Mouse (Mus musculus) embryonic stem cell, embryonic (primary cell): ENCODE measurements at regions not wholly inside any gene's neighbourhood (a gene's known extent, or its start where the extent isn't known, plus 50 kb on each side); places are given as distances from the start of the nearest gene placed in this dataset.

Experiments used
- CTCF ChIA-PET, 4 experiments: fragments of 300-600 bp in 2 of 4; fragments of 350-600 bp in 2 of 4; sonication (Branson Sonifier 250); formaldehyde crosslinking; loops; one replicate each; lab custom pipeline; 2022; ENCODE audit warnings: inconsistent platforms in 2 of 4; lab: Charles Lee
- POLR2A ChIA-PET, 4 experiments: fragments of 300-600 bp in 2 of 4; fragments of 350-600 bp in 2 of 4; sonication (Branson Sonifier 250); formaldehyde crosslinking; loops; one replicate each; lab custom pipeline; 2022; ENCODE audit warnings: antibody characterized with exemption in 4 of 4, inconsistent platforms in 1 of 4; lab: Charles Lee

DNA sequence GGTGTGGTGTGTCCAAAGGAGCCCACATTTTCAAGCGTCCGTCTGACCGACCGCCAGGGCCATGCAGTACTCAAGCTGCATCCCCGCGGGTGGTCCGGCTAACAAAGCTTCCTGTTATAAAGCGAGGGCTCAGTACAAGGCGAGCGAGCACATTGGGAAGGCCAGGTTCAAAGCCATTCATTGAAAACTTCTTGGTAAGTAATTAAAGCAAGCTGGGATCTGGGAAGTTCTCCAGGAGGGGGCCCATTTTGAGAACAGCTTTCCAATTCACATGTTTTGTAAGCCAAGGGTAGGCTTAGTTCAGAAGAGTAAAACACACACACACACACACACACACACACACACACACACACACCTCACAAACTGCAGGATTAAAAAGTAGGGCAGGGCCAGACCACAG is 57.3 kb upstream of the Prep start:
- ChIA-PET POLR2A (interaction anchor here in 2 of 4 experiments (0.6 to 1.1 kb wide), 2 partner anchors 8 to 12 kb away, joined by 3 read pairs; no protein-coding TSS in a partner anchor), CTCF (interaction anchor here in 2 of 4 experiments (0.6 to 1.1 kb wide), 2 partner anchors 9 to 756 kb away, joined by 3 to 4 read pairs; no protein-coding TSS in a partner anchor)

DNA sequence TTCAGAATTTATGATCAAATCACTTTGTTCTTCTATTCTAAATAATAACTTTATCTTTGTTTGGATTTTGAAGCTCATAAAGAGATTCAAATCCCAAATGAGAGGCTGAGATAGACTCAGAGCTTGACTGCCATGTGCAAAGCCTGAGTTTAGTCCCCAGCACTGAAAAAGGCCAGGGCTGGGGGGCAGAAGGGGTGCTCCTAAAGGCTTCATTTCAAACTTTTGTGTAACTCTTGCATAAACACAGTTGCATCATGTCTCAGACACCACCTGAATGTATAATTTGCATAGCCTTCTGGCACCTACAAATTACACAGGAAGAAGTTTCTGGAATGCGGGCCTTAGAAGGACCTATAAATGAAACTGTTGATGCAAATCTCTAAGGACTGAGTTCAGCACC is 57.8 kb upstream of the Prep start:
- POLR2A ChIA-PET, result interaction anchor here in 2 of 4 experiments (0.6 to 1.1 kb wide), 2 partner anchors 9 to 12 kb away, joined by 3 read pairs; no protein-coding TSS in a partner anchor

DNA sequence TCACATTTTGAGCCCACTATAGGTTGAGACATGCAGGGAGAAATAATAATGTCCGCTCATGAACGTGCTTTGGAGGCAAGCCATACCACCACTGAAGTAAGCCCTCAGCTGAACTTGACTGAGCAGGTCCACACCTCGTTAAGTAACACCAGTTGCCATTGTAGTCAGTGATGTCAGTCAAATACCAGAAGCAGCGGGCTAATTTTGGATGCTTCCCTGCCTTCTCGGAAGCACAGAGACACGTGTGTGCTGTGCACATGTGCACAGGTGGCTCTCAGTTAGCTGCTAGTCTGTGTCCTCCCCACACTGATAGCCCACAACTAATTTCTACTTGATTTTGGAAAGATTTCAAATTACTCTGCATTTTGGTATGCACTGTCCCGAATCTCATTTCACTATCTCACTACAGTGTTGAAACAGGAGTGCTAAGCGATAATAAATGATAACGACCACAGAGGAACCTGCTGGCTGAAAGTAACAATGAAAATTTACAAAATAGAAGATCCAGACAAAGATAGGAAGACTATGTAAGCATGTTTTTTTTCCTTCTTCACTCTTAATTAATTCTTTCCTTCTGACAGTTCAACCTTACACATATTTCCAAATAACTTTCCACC is 62.9 kb upstream of the Prep start:
- CTCF ChIA-PET, result no interaction called here
- POLR2A ChIA-PET, result interaction anchor here in 2 of 4 experiments (0.6 to 1.3 kb wide), 2 partner anchors 70 to 86 kb away, joined by 3 to 12 read pairs; no protein-coding TSS in a partner anchor

More for the DNA sequence above, 57.8 kb upstream of the Prep start:
- CTCF ChIA-PET, result interaction anchor here in 2 of 4 experiments (0.6 to 1.1 kb wide), 2 partner anchors 9 to 755 kb away, joined by 3 to 4 read pairs; no protein-coding TSS in a partner anchor

GRCm38 (mm10) chr10:45003344-45003681 is 63.7 kb upstream of the Prep start:
- ChIA-PET CTCF (no interaction called here), POLR2A (no interaction called here)

DNA sequence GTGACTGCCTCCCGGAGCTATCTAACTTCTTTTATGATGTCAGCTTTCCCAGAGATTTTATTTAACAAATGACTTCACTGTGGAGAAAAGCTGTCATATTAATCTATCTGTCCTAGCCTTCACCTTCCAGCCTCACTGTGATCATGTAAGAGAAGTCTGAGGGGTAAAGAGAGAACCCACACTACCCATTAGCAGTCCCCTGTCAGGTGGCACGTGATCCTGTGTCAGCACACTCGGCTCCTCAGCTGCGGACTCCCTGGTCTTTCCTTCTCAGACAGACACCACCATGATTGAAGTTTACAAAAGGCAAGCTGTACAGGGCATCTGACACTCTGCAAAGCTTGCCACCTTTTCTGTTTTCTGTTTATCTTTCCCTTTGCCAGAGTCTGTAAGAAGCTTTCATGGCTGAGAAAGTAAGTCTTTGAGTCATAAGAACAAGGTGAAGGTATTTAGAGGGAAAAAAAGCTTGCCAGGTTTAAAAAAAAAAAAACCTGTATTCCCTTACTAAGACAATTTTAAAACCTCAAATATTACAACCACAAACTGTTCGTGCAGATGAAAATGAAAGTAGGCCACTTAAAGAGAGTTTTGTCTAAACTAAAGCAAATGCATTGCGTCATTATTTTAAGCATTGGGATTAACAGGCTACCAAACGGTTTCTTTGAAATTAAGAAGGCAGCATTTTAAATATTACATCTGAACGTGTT is 64.2 kb upstream of the Prep start:
- ChIA-PET POLR2A (no interaction called here), CTCF (interaction anchor here in 3 of 4 experiments (0.6 to 0.7 kb wide), 3 partner anchors 267 to 663 kb away, joined by 3 to 7 read pairs (median 6); no protein-coding TSS in a partner anchor)

GRCm38 (mm10) chr10:45000873-45001859 is 65.8 kb upstream of the Prep start:
- ChIA-PET CTCF (interaction anchor here in 3 of 4 experiments (0.7 to 1.4 kb wide), 4 partner anchors 8 to 702 kb away, joined by 3 to 9 read pairs (median 4); no protein-coding TSS in a partner anchor), POLR2A (interaction anchor here in 2 of 4 experiments (1.5 kb wide), 2 partner anchors 56 to 610 kb away, joined by 3 to 4 read pairs; no protein-coding TSS in a partner anchor)

GRCm38 (mm10) chr10:45000027-45000840 is 66.8 kb upstream of the Prep start:
- ChIA-PET POLR2A (interaction anchor here in 2 of 4 experiments (1.5 kb wide), 2 partner anchors 56 to 609 kb away, joined by 3 to 4 read pairs; no protein-coding TSS in a partner anchor), CTCF (interaction anchor here in 3 of 4 experiments (0.6 to 1.4 kb wide), 6 partner anchors 9 to 701 kb away, joined by 3 to 9 read pairs (median 4); no protein-coding TSS in a partner anchor)

DNA sequence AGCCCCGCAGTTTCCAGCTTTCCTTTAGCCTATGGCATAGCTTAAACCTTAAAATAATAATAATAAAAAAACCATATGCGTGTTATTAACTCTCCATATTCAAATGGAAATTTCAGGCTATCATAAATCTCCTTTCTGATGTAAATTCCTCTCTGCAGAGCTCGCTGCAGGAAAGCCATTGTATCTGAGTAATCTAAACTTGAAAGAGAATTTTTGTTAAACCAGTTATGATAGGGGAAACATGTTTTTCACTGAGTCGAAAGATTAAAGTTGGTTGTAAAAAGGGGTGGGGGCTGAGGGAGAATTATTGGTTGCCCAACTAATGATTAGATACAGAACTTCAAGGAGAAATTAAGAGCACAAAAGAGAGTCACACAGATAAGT is 69.1 kb upstream of the Prep start:
- CTCF ChIA-PET, result interaction anchor here in 2 of 4 experiments (0.6 to 0.7 kb wide), 2 partner anchors 515 to 522 kb away, joined by 3 read pairs; no protein-coding TSS in a partner anchor
- POLR2A ChIA-PET, result interaction anchor here in 1 of 4 experiments (0.8 to 1.4 kb wide), 2 partner anchors 12 to 605 kb away, joined by 3 to 7 read pairs; no protein-coding TSS in a partner anchor

DNA sequence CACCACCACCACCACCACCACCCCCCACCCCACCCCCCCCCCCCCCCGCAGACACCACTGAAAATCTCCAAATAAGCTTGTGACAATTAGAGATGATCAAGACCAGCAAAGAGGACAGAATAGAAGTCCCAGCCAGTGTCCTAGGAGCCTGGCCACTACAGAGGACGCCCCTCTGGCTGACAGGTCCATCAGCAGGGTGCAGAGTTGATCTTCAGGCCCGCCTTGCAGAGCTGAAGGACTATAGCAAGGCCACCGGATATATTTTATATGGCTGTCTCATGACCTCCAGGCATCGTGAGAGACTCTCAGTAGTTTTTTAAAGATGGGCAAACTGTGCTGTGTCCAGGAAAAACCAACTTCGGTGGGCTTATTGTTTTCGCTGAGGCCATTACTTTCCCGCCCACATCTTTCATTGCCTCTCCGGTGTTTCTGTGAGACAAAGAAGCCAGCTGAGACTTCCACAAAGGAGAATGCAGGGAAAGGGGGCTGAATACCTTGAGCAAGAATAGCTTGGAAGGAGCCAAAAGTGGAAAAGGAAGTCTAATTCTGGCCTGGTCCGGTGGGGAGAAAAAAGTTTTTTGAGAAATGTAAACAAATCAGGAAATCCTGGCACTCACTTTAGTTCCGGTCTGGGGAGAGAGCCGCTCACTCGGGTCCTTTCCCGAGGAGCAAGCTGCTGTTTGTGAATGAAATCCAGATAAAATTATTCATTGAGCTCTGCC is 69.7 kb upstream of the Prep start:
- ChIA-PET POLR2A (interaction anchor here in 3 of 4 experiments (0.5 to 1.4 kb wide), 4 partner anchors 12 to 605 kb away, joined by 3 to 7 read pairs (median 5); no protein-coding TSS in a partner anchor), CTCF (interaction anchor here in 1 of 4 experiments (0.6 kb wide), 1 partner anchor 522 kb away, joined by 3 read pairs; no protein-coding TSS in a partner anchor)

DNA sequence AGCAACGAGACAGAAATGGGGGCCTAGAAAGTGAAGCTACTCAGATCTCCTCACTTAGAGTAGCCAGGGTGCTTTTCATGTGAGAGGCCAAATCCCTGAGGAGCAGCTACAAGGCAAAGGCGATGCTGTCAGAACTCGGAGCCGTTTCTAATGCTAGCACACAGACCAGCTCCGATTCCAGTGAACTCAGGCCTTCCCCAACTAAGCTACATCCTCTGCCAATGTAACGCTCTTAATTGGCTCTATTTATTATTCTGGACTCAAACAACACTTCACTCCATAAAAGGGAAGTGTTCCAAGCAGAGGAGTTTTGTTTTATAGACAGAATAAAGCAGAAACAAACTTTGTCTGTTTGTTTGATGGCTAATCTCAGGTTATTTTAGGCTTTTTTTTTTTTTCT is 71.2 kb upstream of the Prep start:
- ChIA-PET POLR2A (interaction anchor here in 2 of 4 experiments (0.5 to 0.8 kb wide), 3 partner anchors 396 to 817 kb away, joined by 3 to 6 read pairs (median 3); no protein-coding TSS in a partner anchor), CTCF (no interaction called here)

DNA sequence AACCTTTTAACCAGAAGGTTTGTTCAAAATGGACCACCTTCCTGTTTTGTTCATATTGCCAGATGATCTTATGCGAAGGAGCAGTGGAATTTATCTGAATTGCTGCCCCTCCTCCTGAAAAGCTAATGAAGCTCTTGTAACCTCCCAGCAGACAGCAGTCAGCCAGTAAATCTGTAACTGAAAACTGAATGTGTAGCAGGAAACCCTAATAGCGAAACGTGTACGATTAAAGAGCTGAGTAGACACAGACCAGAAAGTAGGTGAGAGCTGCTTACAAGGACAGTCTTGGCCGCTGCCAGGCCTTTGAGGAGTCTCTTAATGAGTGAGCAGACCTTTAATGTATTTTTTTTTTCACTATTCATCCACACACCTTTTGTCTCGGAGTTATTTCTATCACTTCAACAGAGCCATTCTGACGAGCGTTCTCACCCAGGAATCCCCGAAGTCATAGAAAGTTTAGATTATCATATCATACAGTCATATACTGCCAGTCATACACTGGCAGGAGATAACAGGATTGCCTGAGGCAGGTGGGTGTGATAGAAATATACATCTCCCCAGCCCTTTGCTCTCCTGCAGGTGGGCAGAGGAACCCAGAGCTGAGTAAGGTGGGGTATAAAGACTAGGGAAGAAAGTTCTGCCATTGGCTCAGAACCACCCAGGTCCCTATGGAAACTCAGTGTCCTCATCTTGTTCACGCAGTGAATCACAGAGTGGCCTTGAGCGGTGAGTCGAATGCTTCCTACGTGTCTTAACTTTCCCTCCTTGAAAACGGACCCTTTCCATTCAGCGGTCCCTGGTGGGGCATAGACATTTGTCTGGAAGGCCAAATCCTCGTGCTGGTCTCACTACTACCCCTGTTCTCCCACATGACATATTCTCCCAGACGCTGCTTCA is 72.4 kb upstream of the Prep start:
- ChIA-PET POLR2A (interaction anchor here in 1 of 4 experiments (0.6 kb wide), 1 partner anchor 10 kb away, joined by 4 read pairs; no protein-coding TSS in a partner anchor), CTCF (interaction anchor here in 2 of 4 experiments (0.6 kb wide), 2 partner anchors 668 to 1559 kb away, joined by 3 read pairs; no protein-coding TSS in a partner anchor)

GRCm38 (mm10) chr10:44993470-44994260 is 73.3 kb upstream of the Prep start:
- CTCF ChIA-PET, result interaction anchor here in 2 of 4 experiments (0.6 kb wide), 2 partner anchors 667 to 1558 kb away, joined by 3 read pairs; no protein-coding TSS in a partner anchor
- POLR2A ChIA-PET, result interaction anchor here in 1 of 4 experiments (0.6 kb wide), 1 partner anchor 11 kb away, joined by 4 read pairs; no protein-coding TSS in a partner anchor

DNA sequence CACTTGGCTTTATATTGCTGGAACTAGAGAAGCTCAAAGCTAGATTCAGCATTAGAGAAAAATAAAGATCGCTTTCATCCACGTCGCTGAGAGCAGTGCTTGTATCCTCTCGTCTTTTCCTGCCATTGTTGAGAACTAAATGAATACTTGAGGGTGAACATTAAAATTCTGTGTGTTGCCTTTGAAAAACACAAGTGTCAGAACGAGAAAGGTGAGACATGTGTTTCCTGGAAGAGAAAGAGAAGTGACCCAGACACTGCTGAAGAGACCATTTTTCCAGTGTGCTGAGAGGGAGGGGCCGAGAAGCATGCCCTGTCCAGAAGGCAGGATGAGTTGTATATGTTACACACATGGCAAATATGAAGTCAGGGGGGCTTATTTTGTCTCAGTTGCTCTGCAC is 77.5 kb upstream of the Prep start:
- ChIA-PET POLR2A (no interaction called here), CTCF (no interaction called here)

GRCm38 (mm10) chr10:44988756-44989155 is 78.2 kb upstream of the Prep start:
- ChIA-PET POLR2A (interaction anchor here in 1 of 4 experiments (0.7 kb wide), 1 partner anchor 674 kb away, joined by 3 read pairs; no protein-coding TSS in a partner anchor), CTCF (no interaction called here)
